Mouse (Mus musculus): ENCODE measurements around the gene Pate4. TPM values are rescaled to one million over a fixed set of nuclear protein-coding genes. Genes with fewer than 3 reads are reported as not detected.
"Not testable (repeated sequence)": the region's sequence is repeated elsewhere in the genome, so short reads cannot be mapped to it uniquely, and the experiment has no call there.

Pate4 gene
- polyA plus RNA-seq (2014; fragmentation: Nextera tagmentation; extraction: Ambion mirVana), result not detected in 2 replicates

DNA sequence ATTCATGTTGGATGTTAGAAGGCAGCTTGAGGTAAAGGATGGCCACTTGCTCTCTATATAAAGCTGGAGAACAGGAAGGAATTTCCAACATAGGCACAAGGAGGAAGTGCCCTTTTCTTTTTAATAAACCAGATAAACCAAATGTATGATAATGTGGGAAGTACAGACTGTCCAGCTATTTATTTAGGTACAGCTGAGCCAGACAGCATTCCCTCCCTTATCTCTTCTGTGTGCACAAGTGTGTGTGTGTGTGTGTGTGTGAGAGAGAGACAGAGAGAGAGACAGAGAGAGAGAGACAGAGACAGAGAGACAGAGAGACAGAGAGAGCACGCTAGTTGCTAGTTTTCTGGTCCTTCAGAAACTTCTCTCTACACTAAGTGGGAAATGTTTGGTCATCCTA lies at the start of gene Pate4:
Gene Pate4, minus strand, starts transcription at position 101 of the 400 bp plus-strand sequence.
- H3K9me3 ChIP-seq (ENCODE audit: control insufficient read depth, low read depth, low read length), result no peaks in the 10 kb centered on the region
- no peak within 1 kb of the TSS for H3K9ac ChIP-seq (replicated peaks; ENCODE audit: low read depth, low read length)
- no peaks in the 10 kb centered on the region for H3K36me3 ChIP-seq (ENCODE audit: control insufficient read depth, insufficient read depth, low read length)
- no peak for ATAC-seq (ENCODE audit: insufficient number of reproducible peaks, insufficient read depth, low FRiP score, low read depth)
- H3K27ac ChIP-seq (ENCODE audit: low read length), result no peak within 1 kb of the TSS
- WGBS, result 75% methylated on average over 1 of the region's 1 CpGs
- H3K4me3 ChIP-seq (ENCODE audit: low read depth, low read length), result no peak within 1 kb of the TSS
- H3K4me1 ChIP-seq (ENCODE audit: control insufficient read depth, insufficient read depth, low read length), result no peaks in the 10 kb centered on the region
- no peak within 1 kb of the TSS for H3K4me2 ChIP-seq (replicated peaks; ENCODE audit: low read depth, low read length)
- H3K27me3 ChIP-seq (ENCODE audit: control insufficient read depth, insufficient read depth, low read length), result no peaks in the 10 kb centered on the region

DNA sequence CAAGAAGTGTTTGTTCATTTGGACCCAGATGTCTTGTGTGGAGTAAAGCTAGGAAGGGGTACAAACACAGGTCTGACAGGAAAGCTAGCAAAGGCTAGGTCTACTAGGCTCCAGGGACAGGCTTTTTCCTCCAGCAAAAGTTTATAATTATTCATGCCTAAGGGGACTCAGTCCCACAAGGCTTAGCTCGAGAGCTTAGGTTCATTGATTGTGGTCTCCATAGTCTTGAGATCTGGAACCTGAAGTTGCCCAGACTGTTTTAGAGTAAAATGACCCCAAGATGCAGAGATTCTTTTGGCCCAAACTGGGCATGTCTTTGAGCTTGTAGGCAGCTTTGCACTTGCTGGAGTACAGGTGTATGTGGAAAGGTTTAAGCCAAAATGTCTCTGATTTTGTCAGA lies 36.4 kb upstream of the Pate4 start, which contains the start of gene Pate3:
Gene Pate3, minus strand, starts transcription at position 101 of the 400 bp plus-strand sequence.
- no peak within 1 kb of the TSS for H3K9ac ChIP-seq (replicated peaks; ENCODE audit: low read depth, low read length)
- H3K4me1 ChIP-seq (ENCODE audit: control insufficient read depth, insufficient read depth, low read length), result no peaks in the 10 kb centered on the region
- H3K4me3 ChIP-seq (ENCODE audit: low read depth, low read length), result no peak within 1 kb of the TSS
- H3K9me3 ChIP-seq (ENCODE audit: control insufficient read depth, low read depth, low read length), result no peaks in the 10 kb centered on the region
- 68% methylated on average over 1 of the region's 1 CpGs for WGBS
- H3K27ac ChIP-seq (ENCODE audit: low read length), result no peak within 1 kb of the TSS
- no peaks in the 10 kb centered on the region for H3K27me3 ChIP-seq (ENCODE audit: control insufficient read depth, insufficient read depth, low read length)
- H3K36me3 ChIP-seq (ENCODE audit: control insufficient read depth, insufficient read depth, low read length), result no peaks in the 10 kb centered on the region
- no peak within 1 kb of the TSS for H3K4me2 ChIP-seq (replicated peaks; ENCODE audit: low read depth, low read length)
- no peak for ATAC-seq (ENCODE audit: insufficient number of reproducible peaks, insufficient read depth, low FRiP score, low read depth)

DNA sequence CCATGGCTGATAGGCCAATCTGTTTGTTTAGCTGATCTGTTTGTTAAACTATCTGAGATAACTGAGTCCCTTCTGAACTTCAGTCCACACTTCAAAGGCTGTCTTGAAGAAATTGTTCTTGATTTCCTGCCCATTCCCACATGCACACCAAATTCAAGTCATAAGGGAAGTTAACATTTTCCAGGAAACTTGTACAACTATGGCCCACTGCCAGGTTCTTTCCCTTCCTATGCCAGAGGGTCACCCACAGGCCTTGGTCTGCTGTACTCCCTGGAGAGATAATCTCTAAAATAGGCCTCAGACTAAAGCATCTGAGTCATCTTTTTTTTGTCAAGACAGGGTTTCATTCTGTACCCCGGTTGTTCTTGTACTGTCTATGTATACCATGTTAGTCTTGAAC lies 21.2 kb upstream of the Pate4 start:
- WGBS, result 87% methylated on average over 1 of the region's 1 CpGs
- Histone ChIP-seq H3K36me3 (ENCODE audit: control insufficient read depth, insufficient read depth, low read length) (no peaks in the 10 kb centered on the region), H3K4me3 (ENCODE audit: low read depth, low read length) (no peak overlapping the region), H3K9ac (replicated peaks; ENCODE audit: low read depth, low read length) (no peak overlapping the region), H3K4me2 (replicated peaks; ENCODE audit: low read depth, low read length) (no peak overlapping the region), H3K4me1 (ENCODE audit: control insufficient read depth, insufficient read depth, low read length) (no peaks in the 10 kb centered on the region), H3K27me3 (ENCODE audit: control insufficient read depth, insufficient read depth, low read length) (no peaks in the 10 kb centered on the region), H3K27ac (ENCODE audit: low read length) (no peak overlapping the region), H3K9me3 (ENCODE audit: control insufficient read depth, low read depth, low read length) (no peaks in the 10 kb centered on the region)
- no peak for ATAC-seq (ENCODE audit: insufficient number of reproducible peaks, insufficient read depth, low FRiP score, low read depth)

DNA sequence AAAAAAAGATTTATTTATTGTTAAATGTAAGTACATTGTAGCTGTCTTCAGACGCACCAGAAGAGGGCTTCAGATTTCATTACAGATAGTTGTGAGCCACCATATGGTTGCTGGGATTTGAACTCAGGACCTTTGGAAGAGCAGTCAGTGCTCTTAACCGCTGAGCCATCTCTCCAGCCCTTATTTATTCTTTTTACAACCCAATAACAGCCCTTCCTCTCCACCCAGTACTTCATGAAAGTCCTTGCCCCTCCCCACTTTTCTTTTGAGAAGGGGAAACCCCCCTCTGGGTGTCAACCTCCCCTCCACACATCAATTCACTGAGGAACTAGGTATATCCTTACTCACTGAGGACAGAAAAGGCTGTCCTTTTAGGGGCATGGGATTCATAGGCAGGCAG lies 5.0 kb upstream of the Pate4 start:
- H3K4me1 ChIP-seq (ENCODE audit: control insufficient read depth, insufficient read depth, low read length); ATAC-seq (ENCODE audit: insufficient number of reproducible peaks, insufficient read depth, low FRiP score, low read depth); H3K4me3 ChIP-seq (ENCODE audit: low read depth, low read length); H3K27me3 ChIP-seq (ENCODE audit: control insufficient read depth, insufficient read depth, low read length); H3K9ac ChIP-seq (replicated peaks; ENCODE audit: low read depth, low read length); H3K36me3 ChIP-seq (ENCODE audit: control insufficient read depth, insufficient read depth, low read length); H3K27ac ChIP-seq (ENCODE audit: low read length); H3K9me3 ChIP-seq (ENCODE audit: control insufficient read depth, low read depth, low read length); H3K4me2 ChIP-seq (replicated peaks; ENCODE audit: low read depth, low read length): not testable (repeated sequence)
- 53% methylated on average over 2 of the region's 2 CpGs for WGBS

DNA sequence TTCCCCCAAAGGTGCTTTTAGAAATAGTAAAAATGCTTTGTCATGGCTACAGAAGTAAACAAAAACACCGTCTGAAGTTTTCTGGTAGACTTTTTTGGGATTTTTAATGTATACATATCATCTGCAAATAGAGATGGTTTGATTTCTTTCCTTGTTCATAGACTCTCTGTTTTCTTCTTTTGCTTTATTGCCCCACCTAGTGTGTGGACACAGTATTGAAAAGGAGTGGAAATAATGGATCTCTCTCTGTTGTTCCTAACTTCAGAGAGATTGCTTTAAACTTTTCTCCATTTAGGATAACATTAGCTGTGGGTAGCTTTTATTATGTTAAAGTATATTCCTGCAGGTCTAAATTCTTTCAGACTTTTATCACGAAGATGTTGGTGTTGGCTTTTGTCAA lies 2.3 kb upstream of the Pate4 start:
- Histone ChIP-seq H3K4me1 (ENCODE audit: control insufficient read depth, insufficient read depth, low read length) (no peaks in the 10 kb centered on the region), H3K4me3 (ENCODE audit: low read depth, low read length) (no peak overlapping the region), H3K36me3 (ENCODE audit: control insufficient read depth, insufficient read depth, low read length) (no peaks in the 10 kb centered on the region), H3K9me3 (ENCODE audit: control insufficient read depth, low read depth, low read length) (no peaks in the 10 kb centered on the region), H3K4me2 (replicated peaks; ENCODE audit: low read depth, low read length) (no peak overlapping the region), H3K27me3 (ENCODE audit: control insufficient read depth, insufficient read depth, low read length) (no peaks in the 10 kb centered on the region), H3K9ac (replicated peaks; ENCODE audit: low read depth, low read length) (no peak overlapping the region), H3K27ac (ENCODE audit: low read length) (no peak overlapping the region)
- WGBS, result 27% methylated on average over 2 of the region's 2 CpGs
- ATAC-seq (ENCODE audit: insufficient number of reproducible peaks, insufficient read depth, low FRiP score, low read depth), result no peak

DNA sequence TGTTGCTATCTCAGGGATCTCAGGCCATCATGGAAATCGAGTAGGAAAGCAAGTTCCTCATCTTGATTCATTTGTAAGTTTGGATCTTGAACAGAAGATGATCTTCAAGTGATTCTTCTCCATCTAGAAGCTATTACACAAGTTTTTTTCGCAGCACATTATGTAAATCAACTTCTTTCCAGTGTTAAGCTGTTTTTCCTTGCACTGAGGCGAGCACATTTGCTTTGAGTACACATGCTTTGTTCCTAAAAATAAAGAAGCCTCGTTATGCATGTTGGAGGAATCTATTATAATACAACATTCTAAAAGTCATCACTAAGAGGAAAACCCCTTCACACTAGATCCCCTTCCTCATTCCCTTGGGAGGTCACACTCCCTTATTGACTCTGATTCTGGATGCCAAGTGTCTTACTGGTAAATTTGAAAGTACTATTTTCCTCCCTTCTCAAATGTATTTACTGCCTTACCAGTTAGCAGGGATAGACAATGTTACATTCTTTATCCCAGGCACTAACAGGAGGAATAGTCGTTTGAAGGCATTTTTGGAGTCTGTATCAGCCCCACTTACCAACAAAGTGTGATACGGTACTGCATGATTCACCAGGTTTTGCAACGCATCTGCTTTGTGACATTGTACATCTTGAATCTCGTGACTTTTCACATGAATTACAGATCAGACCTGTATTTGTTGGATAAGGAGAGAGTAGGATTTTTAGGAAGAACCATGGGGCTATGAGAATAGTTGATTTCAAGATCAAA lies 3.9 kb downstream of the Pate4 start:
- no peak for ATAC-seq (ENCODE audit: insufficient number of reproducible peaks, insufficient read depth, low FRiP score, low read depth)
- Histone ChIP-seq H3K27ac (ENCODE audit: low read length) (no peak overlapping the region), H3K9ac (replicated peaks; ENCODE audit: low read depth, low read length) (no peak overlapping the region), H3K4me1 (ENCODE audit: control insufficient read depth, insufficient read depth, low read length) (no peaks in the 10 kb centered on the region), H3K27me3 (ENCODE audit: control insufficient read depth, insufficient read depth, low read length) (no peaks in the 10 kb centered on the region), H3K36me3 (ENCODE audit: control insufficient read depth, insufficient read depth, low read length) (no peaks in the 10 kb centered on the region), H3K4me2 (replicated peaks; ENCODE audit: low read depth, low read length) (no peak overlapping the region), H3K9me3 (ENCODE audit: control insufficient read depth, low read depth, low read length) (no peaks in the 10 kb centered on the region), H3K4me3 (ENCODE audit: low read depth, low read length) (no peak overlapping the region)
- 67% methylated on average over 8 of the region's 8 CpGs for WGBS

DNA sequence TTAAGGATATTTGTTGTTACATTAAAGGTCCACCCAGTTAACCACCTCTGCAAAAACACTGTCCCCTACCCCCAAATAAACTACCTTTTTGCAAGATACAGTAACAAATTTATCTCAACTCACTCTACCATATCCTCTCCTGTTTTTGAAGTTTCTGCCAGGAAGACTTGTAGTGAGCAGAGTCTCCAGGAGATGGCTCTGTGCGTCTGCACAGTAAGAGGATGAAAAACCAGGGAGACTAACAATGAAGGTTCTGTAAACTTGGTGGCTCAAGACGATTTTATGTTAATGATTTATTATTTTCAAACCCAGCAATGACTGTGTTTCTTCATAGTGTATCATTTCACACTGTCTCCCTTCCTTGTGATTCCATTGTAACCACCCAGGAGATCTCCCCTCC lies 18.8 kb downstream of the Pate4 start:
- Histone ChIP-seq H3K27ac (ENCODE audit: low read length) (no peak overlapping the region), H3K4me1 (ENCODE audit: control insufficient read depth, insufficient read depth, low read length) (no peaks in the 10 kb centered on the region), H3K4me2 (replicated peaks; ENCODE audit: low read depth, low read length) (no peak overlapping the region), H3K9me3 (ENCODE audit: control insufficient read depth, low read depth, low read length) (no peaks in the 10 kb centered on the region), H3K4me3 (ENCODE audit: low read depth, low read length) (no peak overlapping the region), H3K9ac (replicated peaks; ENCODE audit: low read depth, low read length) (no peak overlapping the region), H3K27me3 (ENCODE audit: control insufficient read depth, insufficient read depth, low read length) (no peaks in the 10 kb centered on the region), H3K36me3 (ENCODE audit: control insufficient read depth, insufficient read depth, low read length) (no peaks in the 10 kb centered on the region)
- ATAC-seq (ENCODE audit: insufficient number of reproducible peaks, insufficient read depth, low FRiP score, low read depth), result no peak
- 11% methylated on average over 2 of the region's 2 CpGs for WGBS

DNA sequence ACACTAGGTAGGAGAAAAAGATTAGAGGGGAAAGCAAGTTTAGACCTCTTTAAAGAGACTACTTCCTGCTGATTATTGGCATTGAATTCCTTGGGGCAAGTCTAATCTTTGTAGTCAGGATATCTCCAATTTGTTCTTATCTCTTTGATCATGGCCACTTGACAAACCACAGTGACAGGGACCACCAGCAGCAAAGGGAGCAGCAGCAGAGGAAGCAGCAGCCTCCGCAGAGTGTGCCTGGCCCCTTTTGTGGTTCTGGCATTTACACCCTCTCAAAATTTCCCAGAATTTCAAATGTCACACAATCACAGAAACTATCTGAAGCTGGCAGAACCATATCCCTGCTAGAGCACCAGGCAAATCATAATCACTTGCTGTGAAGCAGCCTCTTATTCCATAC lies 24.1 kb downstream of the Pate4 start:
- no peaks in the 10 kb centered on the region for H3K27me3 ChIP-seq (ENCODE audit: control insufficient read depth, insufficient read depth, low read length)
- H3K9ac ChIP-seq (replicated peaks; ENCODE audit: low read depth, low read length), result no peak overlapping the region
- 42% methylated on average over 1 of the region's 1 CpGs for WGBS
- no peaks in the 10 kb centered on the region for H3K36me3 ChIP-seq (ENCODE audit: control insufficient read depth, insufficient read depth, low read length)
- no peak overlapping the region for H3K27ac ChIP-seq (ENCODE audit: low read length)
- no peak overlapping the region for H3K4me2 ChIP-seq (replicated peaks; ENCODE audit: low read depth, low read length)
- H3K9me3 ChIP-seq (ENCODE audit: control insufficient read depth, low read depth, low read length), result no peaks in the 10 kb centered on the region
- no peak for ATAC-seq (ENCODE audit: insufficient number of reproducible peaks, insufficient read depth, low FRiP score, low read depth)
- H3K4me1 ChIP-seq (ENCODE audit: control insufficient read depth, insufficient read depth, low read length), result no peaks in the 10 kb centered on the region
- no peak overlapping the region for H3K4me3 ChIP-seq (ENCODE audit: low read depth, low read length)

DNA sequence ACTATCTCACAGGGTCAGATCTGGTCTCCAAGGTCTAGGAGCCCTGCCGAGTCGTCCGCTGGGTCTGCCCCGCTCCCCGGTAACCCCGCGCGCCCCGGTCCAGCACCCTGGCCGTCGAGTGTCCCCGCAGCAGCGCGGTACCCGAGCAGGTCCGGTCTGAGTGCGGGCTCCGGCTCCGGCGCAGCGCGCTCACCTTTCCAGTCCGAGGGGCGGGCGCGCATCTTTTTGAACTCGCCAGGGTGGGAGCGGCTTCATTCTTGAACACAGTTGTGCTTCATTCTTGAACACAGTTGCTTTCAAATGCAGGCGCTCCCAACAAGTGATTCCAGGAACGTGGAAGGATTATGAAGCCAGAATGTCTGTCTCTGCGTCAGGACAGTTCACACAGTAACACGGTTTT lies 37.3 kb downstream of the Pate4 start:
- Histone ChIP-seq H3K4me1 (ENCODE audit: control insufficient read depth, insufficient read depth, low read length) (no peaks in the 10 kb centered on the region), H3K27ac (ENCODE audit: low read length) (no peak overlapping the region), H3K9me3 (ENCODE audit: control insufficient read depth, low read depth, low read length) (no peaks in the 10 kb centered on the region), H3K9ac (replicated peaks; ENCODE audit: low read depth, low read length) (no peak overlapping the region), H3K27me3 (ENCODE audit: control insufficient read depth, insufficient read depth, low read length) (peaks cover 4% of the 10 kb centered on the region; the same call in 1 of the 2 replicates), H3K36me3 (ENCODE audit: control insufficient read depth, insufficient read depth, low read length) (no peaks in the 10 kb centered on the region), H3K4me2 (replicated peaks; ENCODE audit: low read depth, low read length) (peak overlapping the region; percentile 33), H3K4me3 (ENCODE audit: low read depth, low read length) (0 out of 2 replicates have a peak overlapping the region, but pooled peaks have one; percentile 9)
- 4% methylated on average over 32 of the region's 32 CpGs for WGBS
- ATAC-seq (ENCODE audit: insufficient number of reproducible peaks, insufficient read depth, low FRiP score, low read depth), result no peak

Data from stomach, embryonic 14.5 days (tissue).